Mouse (Mus musculus): ENCODE measurements at regions not wholly inside any gene's neighbourhood (a gene's known extent, or its start where the extent isn't known, plus 50 kb on each side); places are given as distances from the start of the nearest gene placed in this dataset.
A peak's percentile ranks its signal among the peaks of the same experiment; 100 is the strongest.

- Histone ChIP-seq H3K27ac (no peak overlapping the region), H3K27me3 (no peaks in the 10 kb centered on the region), H3K9ac (replicated peaks) (no peak overlapping the region), H3K4me1 (replicated peaks) (peaks cover 11% of the 10 kb centered on the region; the same call in 1 of the 2 replicates), H3K36me3 (no peaks in the 10 kb centered on the region), H3K4me3 (replicated peaks) (no peak overlapping the region), H3K4me2 (no peak overlapping the region), H3K9me3 (no peaks in the 10 kb centered on the region)
- ATAC-seq (ENCODE audit: insufficient number of reproducible peaks, insufficient read depth, low FRiP score, low TSS enrichment, low read depth), result no peak
Observed at GRCm38 (mm10) chr14:105841888-105842287, 54.7 kb downstream of the Spry2 start.

DNA sequence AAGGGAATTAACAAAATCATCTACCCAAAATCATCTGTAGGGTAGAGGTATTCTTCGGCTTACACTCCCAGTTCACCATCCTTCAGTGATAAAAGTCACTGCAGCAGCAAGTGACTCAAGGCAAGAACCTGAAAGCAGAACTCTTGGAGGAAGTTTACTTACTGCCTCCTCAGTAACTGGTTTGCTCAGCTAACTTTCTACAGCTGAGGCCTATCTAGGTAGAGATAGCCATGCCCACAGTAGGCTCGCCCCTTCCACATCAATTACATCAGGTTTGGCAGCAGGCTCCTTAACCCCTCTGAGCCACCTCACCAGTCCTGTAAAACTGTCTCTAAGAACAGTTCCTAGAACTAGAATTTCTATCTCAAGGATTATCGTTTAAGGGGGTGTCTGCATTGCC lies 59.1 kb downstream of the Spry2 start:
- 74% methylated on average over 3 of the region's 3 CpGs for WGBS
- Histone ChIP-seq H3K9me3 (no peaks in the 10 kb centered on the region), H3K4me1 (replicated peaks) (peaks cover 11% of the 10 kb centered on the region; the same call in 1 of the 2 replicates), H3K36me3 (no peaks in the 10 kb centered on the region), H3K27ac (peak overlapping the region; percentile 18; the same call in 1 of the 2 replicates), H3K4me2 (no peak overlapping the region), H3K4me3 (replicated peaks) (no peak overlapping the region), H3K27me3 (no peaks in the 10 kb centered on the region), H3K9ac (replicated peaks) (no peak overlapping the region)
- ATAC-seq (ENCODE audit: insufficient number of reproducible peaks, insufficient read depth, low FRiP score, low TSS enrichment, low read depth), result no peak

DNA sequence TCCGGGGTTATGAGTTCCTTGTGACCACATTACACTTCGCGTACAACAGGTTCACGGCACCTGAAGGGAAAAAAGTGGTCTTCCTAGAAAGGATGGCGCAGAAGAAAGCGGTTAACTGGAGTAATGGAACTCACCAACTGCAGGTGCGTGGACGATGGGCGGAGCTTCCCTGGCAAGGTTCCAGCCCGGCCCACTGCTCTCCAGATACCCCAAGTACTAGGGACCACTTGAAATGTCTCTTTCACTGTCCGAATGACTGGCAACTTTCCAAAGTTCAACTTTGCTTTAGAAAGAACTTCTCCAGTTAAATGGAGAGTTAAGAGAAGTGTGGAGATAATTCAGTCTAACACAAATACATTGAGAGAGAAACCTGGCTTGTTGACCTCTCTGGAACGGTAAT lies 65.9 kb downstream of the Spry2 start:
- H3K9ac ChIP-seq (replicated peaks), result no peak overlapping the region
- no peak overlapping the region for H3K4me3 ChIP-seq (replicated peaks)
- H3K36me3 ChIP-seq, result no peaks in the 10 kb centered on the region
- H3K27me3 ChIP-seq, result no peaks in the 10 kb centered on the region
- no peak overlapping the region for H3K27ac ChIP-seq
- no peaks in the 10 kb centered on the region for H3K9me3 ChIP-seq
- no peak overlapping the region for H3K4me2 ChIP-seq
- WGBS, result 87% methylated on average over 12 of the region's 12 CpGs
- ATAC-seq (ENCODE audit: insufficient number of reproducible peaks, insufficient read depth, low FRiP score, low TSS enrichment, low read depth), result no peak
- H3K4me1 ChIP-seq (replicated peaks), result 0 out of 2 replicates have a peak, but pooled peaks cover 2% of the 10 kb centered on the region

- no peak overlapping the region for H3K27ac ChIP-seq
- no peak for ATAC-seq (ENCODE audit: insufficient number of reproducible peaks, insufficient read depth, low FRiP score, low TSS enrichment, low read depth)
- WGBS, result 62% methylated on average over 4 of the region's 4 CpGs
- no peak overlapping the region for H3K4me2 ChIP-seq
- H3K36me3 ChIP-seq, result no peaks in the 10 kb centered on the region
- H3K4me1 ChIP-seq (replicated peaks), result 0 out of 2 replicates have a peak, but pooled peaks cover 2% of the 10 kb centered on the region
- H3K9me3 ChIP-seq, result no peaks in the 10 kb centered on the region
- no peak overlapping the region for H3K4me3 ChIP-seq (replicated peaks)
- no peaks in the 10 kb centered on the region for H3K27me3 ChIP-seq
- no peak overlapping the region for H3K9ac ChIP-seq (replicated peaks)
Observed at GRCm38 (mm10) chr14:105830301-105830700, 66.3 kb downstream of the Spry2 start.

DNA sequence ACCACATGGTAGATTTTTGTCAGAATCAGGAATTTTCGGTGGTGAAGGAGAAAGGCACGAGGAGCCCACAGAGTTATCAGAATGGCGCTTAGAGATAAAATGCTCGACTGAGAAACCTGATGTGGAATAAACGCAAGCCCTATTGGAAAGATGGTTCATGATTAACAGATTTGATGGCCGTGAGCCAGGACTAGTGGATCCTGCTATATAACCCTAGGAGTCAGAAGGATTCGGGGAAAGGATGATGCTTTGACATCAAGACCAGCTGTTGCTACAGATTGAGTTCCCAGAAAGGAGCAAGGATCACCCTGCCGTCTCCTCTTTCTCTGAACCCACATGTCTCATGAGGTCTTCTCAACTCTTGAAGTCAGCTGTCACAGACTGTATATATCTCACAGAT lies 73.5 kb downstream of the Spry2 start:
- Histone ChIP-seq H3K27me3 (no peaks in the 10 kb centered on the region), H3K4me2 (no peak overlapping the region), H3K9me3 (0 out of 2 replicates have a peak, but pooled peaks cover 3% of the 10 kb centered on the region), H3K9ac (replicated peaks) (no peak overlapping the region), H3K4me3 (replicated peaks) (no peak overlapping the region), H3K36me3 (no peaks in the 10 kb centered on the region), H3K27ac (no peak overlapping the region), H3K4me1 (replicated peaks) (no peaks in the 10 kb centered on the region)
- ATAC-seq (ENCODE audit: insufficient number of reproducible peaks, insufficient read depth, low FRiP score, low TSS enrichment, low read depth), result no peak
- 84% methylated on average over 8 of the region's 8 CpGs for WGBS

DNA sequence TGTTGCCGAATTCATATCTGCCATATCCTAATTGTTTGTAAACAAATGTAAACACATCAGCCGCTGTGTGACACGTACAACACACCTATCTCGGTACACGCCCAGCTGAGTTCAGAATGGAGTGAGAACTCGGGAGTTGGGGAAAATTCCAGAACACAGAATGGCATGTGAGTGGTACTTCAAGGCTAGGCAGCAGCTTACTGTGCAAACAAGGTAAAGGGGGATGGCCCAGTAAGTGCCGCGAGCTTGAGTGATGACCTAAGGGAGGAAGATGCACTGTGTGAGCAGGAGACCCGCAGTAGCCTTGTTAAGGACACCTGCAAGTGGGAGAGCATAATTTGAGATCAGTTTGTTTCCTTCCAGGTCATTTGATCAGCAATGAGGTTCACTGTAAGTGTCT lies 74.0 kb downstream of the Spry2 start:
- 0 out of 2 replicates have a peak, but pooled peaks cover 3% of the 10 kb centered on the region for H3K9me3 ChIP-seq
- no peak overlapping the region for H3K4me2 ChIP-seq
- no peak overlapping the region for H3K9ac ChIP-seq (replicated peaks)
- H3K27me3 ChIP-seq, result no peaks in the 10 kb centered on the region
- ATAC-seq (ENCODE audit: insufficient number of reproducible peaks, insufficient read depth, low FRiP score, low TSS enrichment, low read depth), result no peak
- H3K27ac ChIP-seq, result no peak overlapping the region
- H3K4me3 ChIP-seq (replicated peaks), result no peak overlapping the region
- H3K4me1 ChIP-seq (replicated peaks), result no peaks in the 10 kb centered on the region
- 91% methylated on average over 9 of the region's 9 CpGs for WGBS
- H3K36me3 ChIP-seq, result no peaks in the 10 kb centered on the region

DNA sequence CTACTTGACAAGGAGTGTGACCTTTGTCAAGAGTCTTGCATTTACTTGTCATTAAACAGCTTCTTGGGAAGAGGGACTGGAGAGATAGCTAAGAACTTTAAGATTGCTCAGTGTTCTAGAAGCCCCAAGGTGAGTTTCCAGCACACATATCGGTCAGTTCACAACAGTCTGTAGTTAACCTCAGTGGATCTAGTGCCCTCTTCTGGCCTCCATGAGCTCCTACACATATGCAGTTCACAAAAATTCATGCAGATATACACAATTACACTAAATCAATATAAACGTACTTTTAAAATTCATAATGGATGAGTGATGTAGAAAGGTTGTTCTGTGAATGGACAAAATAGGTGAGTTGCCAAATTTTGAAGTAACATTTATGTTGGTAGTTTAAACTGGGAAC lies 77.1 kb downstream of the Spry2 start:
- peaks cover 4% of the 10 kb centered on the region for H3K4me1 ChIP-seq (replicated peaks)
- no peaks in the 10 kb centered on the region for H3K27me3 ChIP-seq
- no peak overlapping the region for H3K4me3 ChIP-seq (replicated peaks)
- no peaks in the 10 kb centered on the region for H3K36me3 ChIP-seq
- H3K9me3 ChIP-seq, result 0 out of 2 replicates have a peak, but pooled peaks cover 3% of the 10 kb centered on the region
- no peak overlapping the region for H3K27ac ChIP-seq
- no peak for ATAC-seq (ENCODE audit: insufficient number of reproducible peaks, insufficient read depth, low FRiP score, low TSS enrichment, low read depth)
- no peak overlapping the region for H3K9ac ChIP-seq (replicated peaks)
- WGBS, result 95% methylated on average over 2 of the region's 2 CpGs
- H3K4me2 ChIP-seq, result no peak overlapping the region

- no peak overlapping the region for H3K4me3 ChIP-seq (replicated peaks)
- H3K36me3 ChIP-seq, result no peaks in the 10 kb centered on the region
- H3K27me3 ChIP-seq, result no peaks in the 10 kb centered on the region
- ATAC-seq (ENCODE audit: insufficient number of reproducible peaks, insufficient read depth, low FRiP score, low TSS enrichment, low read depth), result no peak
- no peak overlapping the region for H3K9ac ChIP-seq (replicated peaks)
- 0 out of 2 replicates have a peak, but pooled peaks cover 3% of the 10 kb centered on the region for H3K9me3 ChIP-seq
- H3K27ac ChIP-seq, result no peak overlapping the region
- H3K4me2 ChIP-seq, result no peak overlapping the region
- peaks cover 4% of the 10 kb centered on the region for H3K4me1 ChIP-seq (replicated peaks)
- WGBS, result 91% methylated on average over 3 of the region's 3 CpGs
Observed at GRCm38 (mm10) chr14:105818841-105819240, 77.8 kb downstream of the Spry2 start.

DNA sequence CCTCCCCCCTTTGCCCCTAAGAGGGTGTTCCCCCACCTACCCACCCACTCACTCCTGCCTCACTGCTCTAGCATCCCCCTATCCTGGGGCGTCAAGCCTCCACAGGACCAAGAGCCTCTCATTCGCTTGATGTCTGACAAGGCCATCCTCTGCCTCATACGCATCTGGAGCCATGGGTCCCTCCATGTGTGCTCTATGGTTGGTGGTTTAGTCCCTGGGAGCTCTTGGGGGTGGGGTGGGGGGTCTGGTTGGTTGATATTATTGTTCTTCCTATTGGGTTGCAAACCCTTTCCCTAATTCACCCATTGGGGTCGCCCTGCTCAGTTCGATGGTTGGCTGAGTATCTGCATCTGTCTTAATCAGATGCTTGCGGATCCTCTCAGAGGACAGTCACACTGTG lies 79.1 kb downstream of the Spry2 start:
- Histone ChIP-seq H3K27ac (no peak overlapping the region), H3K4me1 (replicated peaks) (peaks cover 4% of the 10 kb centered on the region), H3K9ac (replicated peaks) (no peak overlapping the region), H3K9me3 (0 out of 2 replicates have a peak, but pooled peaks cover 3% of the 10 kb centered on the region), H3K4me2 (no peak overlapping the region), H3K27me3 (no peaks in the 10 kb centered on the region), H3K4me3 (replicated peaks) (no peak overlapping the region), H3K36me3 (no peaks in the 10 kb centered on the region)
- 95% methylated on average over 6 of the region's 6 CpGs for WGBS
- no peak for ATAC-seq (ENCODE audit: insufficient number of reproducible peaks, insufficient read depth, low FRiP score, low TSS enrichment, low read depth)

DNA sequence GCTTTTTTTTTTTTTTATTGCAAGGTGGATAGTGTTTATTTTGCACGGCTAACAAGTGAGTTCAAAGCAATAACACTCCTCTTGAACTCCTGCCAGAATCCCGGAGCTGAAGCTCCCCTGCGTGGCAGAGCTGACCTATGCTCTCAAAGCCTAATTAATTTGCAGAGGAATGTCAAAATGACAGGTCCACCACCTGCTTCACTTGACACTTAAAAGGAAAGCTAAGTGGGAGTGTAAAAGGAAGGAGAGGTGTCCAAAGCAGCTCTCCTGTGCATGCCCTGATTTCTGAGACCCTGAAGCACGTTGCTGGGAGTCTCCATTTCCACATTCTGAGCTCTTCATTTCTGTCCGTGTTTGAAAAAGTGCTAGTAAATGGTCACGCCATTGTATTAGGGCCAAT lies 80.8 kb downstream of the Spry2 start:
- Histone ChIP-seq H3K4me3 (replicated peaks) (peak overlapping the region; percentile 17), H3K4me2 (peak overlapping the region; percentile 50)
- 18% methylated on average over 6 of the region's 6 CpGs for WGBS

DNA sequence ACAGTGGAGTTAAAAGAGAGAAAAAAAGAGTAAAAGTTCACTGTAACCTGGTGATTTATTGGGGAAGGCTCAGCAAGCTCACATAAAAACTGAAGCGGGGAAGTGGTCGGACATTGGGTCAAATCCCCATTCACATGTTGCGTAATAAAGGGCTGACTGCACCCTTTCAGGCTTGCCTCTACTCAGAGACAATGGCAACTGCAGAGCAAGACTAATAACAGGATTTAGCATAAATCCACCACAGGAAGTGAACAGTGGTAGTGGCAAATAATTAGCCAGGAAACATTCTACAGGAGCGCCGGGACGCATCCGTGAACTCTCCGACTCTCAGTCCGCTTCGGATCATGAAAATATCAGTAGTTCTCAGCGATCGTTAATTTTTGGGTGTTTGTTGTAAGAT lies 81.3 kb downstream of the Spry2 start:
- 3% methylated on average over 12 of the region's 12 CpGs for WGBS
- ATAC-seq (ENCODE audit: insufficient number of reproducible peaks, insufficient read depth, low FRiP score, low TSS enrichment, low read depth), result peak; percentile 42; the same call in 1 of the 2 replicates
- no peaks in the 10 kb centered on the region for H3K27me3 ChIP-seq
- H3K9ac ChIP-seq (replicated peaks), result no peak overlapping the region
- 0 out of 2 replicates have a peak, but pooled peaks cover 3% of the 10 kb centered on the region for H3K9me3 ChIP-seq
- H3K4me3 ChIP-seq (replicated peaks), result peak overlapping the region; percentile 17
- H3K4me2 ChIP-seq, result peak overlapping the region; percentile 50
- peaks cover 4% of the 10 kb centered on the region for H3K4me1 ChIP-seq (replicated peaks)
- H3K36me3 ChIP-seq, result no peaks in the 10 kb centered on the region
- H3K27ac ChIP-seq, result no peak overlapping the region

More for the DNA sequence above, 80.8 kb downstream of the Spry2 start:
- peaks cover 4% of the 10 kb centered on the region for H3K4me1 ChIP-seq (replicated peaks)
- ATAC-seq (ENCODE audit: insufficient number of reproducible peaks, insufficient read depth, low FRiP score, low TSS enrichment, low read depth), result no peak
- no peaks in the 10 kb centered on the region for H3K27me3 ChIP-seq
- H3K9ac ChIP-seq (replicated peaks), result no peak overlapping the region
- H3K36me3 ChIP-seq, result no peaks in the 10 kb centered on the region
- H3K9me3 ChIP-seq, result 0 out of 2 replicates have a peak, but pooled peaks cover 3% of the 10 kb centered on the region
- H3K27ac ChIP-seq, result no peak overlapping the region

DNA sequence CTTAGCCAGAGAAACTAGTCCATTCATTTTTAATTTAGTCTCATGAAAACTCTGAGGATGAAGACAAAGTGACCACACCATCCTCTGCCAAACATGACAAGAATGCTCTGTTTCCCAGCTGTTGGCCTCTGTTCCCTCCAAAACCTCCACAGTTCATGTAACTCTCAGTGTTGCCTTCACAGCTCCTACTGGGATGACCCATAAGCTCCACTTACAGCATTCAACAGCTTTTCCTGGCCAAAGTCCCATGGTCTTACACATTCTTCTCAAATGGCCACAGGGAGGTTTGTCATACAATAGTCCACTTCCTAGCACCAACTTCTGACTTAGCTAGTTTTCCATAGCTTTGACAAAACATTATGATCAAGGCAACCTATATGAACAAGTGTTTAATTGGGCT lies 83.0 kb downstream of the Spry2 start:
- Histone ChIP-seq H3K4me2 (no peak overlapping the region), H3K36me3 (no peaks in the 10 kb centered on the region), H3K9ac (replicated peaks) (no peak overlapping the region), H3K27ac (no peak overlapping the region), H3K4me1 (replicated peaks) (peaks cover 4% of the 10 kb centered on the region), H3K9me3 (no peaks in the 10 kb centered on the region), H3K4me3 (replicated peaks) (no peak overlapping the region), H3K27me3 (no peaks in the 10 kb centered on the region)
- ATAC-seq (ENCODE audit: insufficient number of reproducible peaks, insufficient read depth, low FRiP score, low TSS enrichment, low read depth), result no peak

Measured in limb, embryonic 12.5 days (tissue).